Mouse (Mus musculus) thymus, adult 2 months (tissue): Measurements from ENCODE around the gene Gm28043. TPM values are rescaled to one million over a fixed set of nuclear protein-coding genes. Genes with fewer than 3 reads are reported as not detected.
A peak's percentile ranks its signal among the peaks of the same experiment; 100 is the strongest.
"Not testable (repeated sequence)": the region's sequence is repeated elsewhere in the genome, so short reads cannot be mapped to it uniquely, and the experiment has no call there.

ENCODE experiments used
- DNase-seq: peaks from one replicate; pipeline ENCODE4 v3.0.0; 2021
- H3K27ac ChIP-seq: fragments of 200-500 bp; 2 replicates; pipeline ENCODE4 v1.5.1; 2012; ENCODE audit warnings: low read length, control low read depth; ENCODE audit not compliant: control insufficient read depth, insufficient read depth
- H3K27me3 ChIP-seq: fragments of 200-500 bp; 2 replicates; pipeline ENCODE4 v1.6.1; 2012; ENCODE audit warnings: mild to moderate bottlenecking, low read length, moderate library complexity, mixed read lengths; ENCODE audit not compliant: control insufficient read depth, insufficient read depth
- H3K36me3 ChIP-seq: fragments of 200-500 bp; 2 replicates; pipeline ENCODE4 v1.6.1; 2012; ENCODE audit warnings: mild to moderate bottlenecking, low read length, moderate library complexity; ENCODE audit not compliant: control insufficient read depth, insufficient read depth
- H3K4me1 ChIP-seq: fragments of 200-500 bp; replicated peaks from 2 replicates; pipeline ENCODE4 v1.6.1; 2012; ENCODE audit warnings: low read length; ENCODE audit not compliant: control insufficient read depth, insufficient read depth
- H3K4me3 ChIP-seq: fragments of 200-500 bp; 2 replicates; pipeline ENCODE4 v1.5.1; 2012; ENCODE audit warnings: mild to moderate bottlenecking, low read length, control low read depth, moderate library complexity; ENCODE audit not compliant: control insufficient read depth, insufficient read depth
- CTCF ChIP-seq: fragments of 200-500 bp; IDR thresholded peaks from 2 replicates; pipeline ENCODE4 v1.5.1; 2012; ENCODE audit warnings: mild to moderate bottlenecking, control low read depth, low read length, moderate library complexity, borderline replicate concordance; ENCODE audit not compliant: control insufficient read depth, poor library complexity, insufficient read depth; ENCODE audit errors: extremely low read depth
- POLR2A ChIP-seq: fragments of 200-500 bp; IDR thresholded peaks from 2 replicates; pipeline ENCODE4 v1.6.1; 2012; ENCODE audit warnings: mild to moderate bottlenecking, low read length, control low read depth, moderate library complexity; ENCODE audit not compliant: control insufficient read depth, poor library complexity, insufficient read depth; ENCODE audit errors: extremely low read depth
- WGBS: fragments of 180-500 bp; shearing (Covaris S2); methylation state at CpG from one replicate; pipeline ENCODE4 v1.1.7; 2018; 5-methylcytosine and 5-hydroxymethylcytosine counted together
- polyA plus RNA-seq: library from polyadenylated mRNA; depleted of rRNA; stranded (reverse); fragments of >200 nt; gene quantifications from 2 replicates; pipeline ENCODE4 v1.2.3, GENCODE M21; 2012

The Gm28043 gene
- polyA plus RNA-seq, 1 experiment, result 2.2 TPM

- Histone ChIP-seq H3K27me3 (no peaks in the 10 kb centered on the region), H3K4me1 (no peaks in the 10 kb centered on the region), H3K36me3 (peaks cover 28% of the 10 kb centered on the region), H3K27ac (no peak overlapping the region), H3K4me3 (no peak overlapping the region)
- TF ChIP-seq POLR2A, result no peak
- TF ChIP-seq CTCF, result no peak
- 98% methylated on average over 8 of the region's 8 CpGs for WGBS
- DNase-seq, result no peak
Measured at GRCm38 (mm10) chr17:29599537-29599936, 15.1 kb upstream of the Gm28043 start.

- Histone ChIP-seq H3K4me1 (peaks cover 4% of the 10 kb centered on the region), H3K4me3 (no peak overlapping the region), H3K27me3 (no peaks in the 10 kb centered on the region), H3K36me3 (peaks cover 19% of the 10 kb centered on the region), H3K27ac (no peak overlapping the region)
- DNase-seq, result no peak
- WGBS, result 93% methylated on average over 4 of the region's 4 CpGs
- TF ChIP-seq POLR2A, result no peak
- TF ChIP-seq CTCF, result no peak
Measured at GRCm38 (mm10) chr17:29601391-29601790, 13.3 kb upstream of the Gm28043 start.

- Histone ChIP-seq H3K36me3 (peaks cover 19% of the 10 kb centered on the region), H3K27ac (no peak overlapping the region), H3K4me3 (no peak overlapping the region), H3K4me1 (peaks cover 6% of the 10 kb centered on the region), H3K27me3 (no peaks in the 10 kb centered on the region)
- DNase-seq, result peak; percentile 65
- peak; percentile 59; the same call in 1 of the 2 replicates for TF ChIP-seq CTCF
- no peak for TF ChIP-seq POLR2A
- 34% methylated on average over 6 of the region's 6 CpGs for WGBS
Measured at GRCm38 (mm10) chr17:29603283-29603682, 11.4 kb upstream of the Gm28043 start.

GRCm38 (mm10) chr17:29613453-29613852, 1.2 kb upstream of the Gm28043 start:
- H3K27ac ChIP-seq, H3K36me3 ChIP-seq, H3K27me3 ChIP-seq, DNase-seq, H3K4me3 ChIP-seq: not testable (repeated sequence)
- WGBS, result 90% methylated on average over 5 of the region's 5 CpGs
- peaks cover 15% of the 10 kb centered on the region for H3K4me1 ChIP-seq

GRCm38 (mm10) chr17:29615024-29615551, 412 bp downstream of the Gm28043 start:
- H3K27me3 ChIP-seq, result no peaks in the 10 kb centered on the region
- TF ChIP-seq CTCF (no peak), POLR2A (no peak)
- WGBS, result under 1% methylated on average over 43 of the region's 43 CpGs
- no peak for DNase-seq
- H3K36me3 ChIP-seq, result no peaks in the 10 kb centered on the region; the same call in 1 of the 2 replicates
- peaks cover 15% of the 10 kb centered on the region for H3K4me1 ChIP-seq
- H3K4me3 ChIP-seq, result peak overlapping the region; percentile 73
- H3K27ac ChIP-seq, result peak overlapping the region; percentile 3; the same call in 1 of the 2 replicates

- no peak for DNase-seq
- WGBS, result 13% methylated on average over 4 of the region's 4 CpGs
- Histone ChIP-seq H3K4me1 (peaks cover 15% of the 10 kb centered on the region), H3K36me3 (no peaks in the 10 kb centered on the region; the same call in 1 of the 2 replicates), H3K27me3 (no peaks in the 10 kb centered on the region), H3K27ac (no peak overlapping the region), H3K4me3 (peak overlapping the region; percentile 73)
- no peak for TF ChIP-seq CTCF
- TF ChIP-seq POLR2A, result no peak
Measured at GRCm38 (mm10) chr17:29615616-29616015, 940 bp downstream of the Gm28043 start.

- H3K27me3 ChIP-seq, result no peaks in the 10 kb centered on the region
- H3K4me3 ChIP-seq, result no peak overlapping the region
- TF ChIP-seq POLR2A, result no peak
- TF ChIP-seq CTCF, result no peak
- H3K27ac ChIP-seq, result no peak overlapping the region
- no peak for DNase-seq
- H3K4me1 ChIP-seq, result peaks cover 15% of the 10 kb centered on the region
- 79% methylated on average over 3 of the region's 3 CpGs for WGBS
- H3K36me3 ChIP-seq, result peaks cover 24% of the 10 kb centered on the region
Measured at GRCm38 (mm10) chr17:29619231-29619630, 4.6 kb downstream of the Gm28043 start.
